Mouse (Mus musculus): ENCODE results near the gene Rnf157.

GRCm38 (mm10) chr11:116337000-116337399, 75.8 kb downstream of the Rnf157 start:
- no peak for TF ChIP-seq CTCF (IDR thresholded peaks at IDR 0.05; ENCODE audit: insufficient read depth, low read length)
- no peak for TF ChIP-seq POLR2A (IDR thresholded peaks at IDR 0.05; ENCODE audit: borderline replicate concordance, extremely low read depth, low read depth, low read length)

All from lung, adult 2 months (tissue).